Mouse (Mus musculus) E14TG2a.4 (cell line): ENCODE results near the gene Gm6763.
"Not testable (repeated sequence)": the region's sequence is repeated elsewhere in the genome, so short reads cannot be mapped to it uniquely, and the experiment has no call there.

Source experiments
- H3K27me3 ChIP-seq: 2 replicates; pipeline ENCODE4 v1.6.1; 2014; ENCODE audit warnings: low read length, control low read depth; ENCODE audit not compliant: insufficient read depth
- H3K36me3 ChIP-seq: 2 replicates; pipeline ENCODE4 v1.6.1; 2014; ENCODE audit warnings: low read length, control low read depth; ENCODE audit not compliant: insufficient read depth
- H3K4me1 ChIP-seq: replicated peaks from 2 replicates; pipeline ENCODE4 v1.6.1; 2014; ENCODE audit warnings: low read depth, low read length, control low read depth
- H3K4me3 ChIP-seq: replicated peaks from 2 replicates; pipeline ENCODE4 v1.5.1; 2014; ENCODE audit warnings: mild to moderate bottlenecking, low read length
- H3K9me3 ChIP-seq: 2 replicates; pipeline ENCODE4 v1.6.1; 2014; ENCODE audit warnings: low read length, control low read depth
- CTCF ChIP-seq: conservative IDR thresholded peaks from 2 replicates; pipeline ENCODE4 v1.5.1; 2014; ENCODE audit warnings: low read length
- NANOG ChIP-seq: IDR thresholded peaks from 2 replicates; pipeline ENCODE4 v1.6.1; 2014; ENCODE audit warnings: borderline replicate concordance, low read length, mixed read lengths
- POU5F1 ChIP-seq: IDR thresholded peaks from 2 replicates; pipeline ENCODE4 v1.6.1; 2014; ENCODE audit warnings: low read length, borderline replicate concordance

The Gm6763 gene

DNA sequence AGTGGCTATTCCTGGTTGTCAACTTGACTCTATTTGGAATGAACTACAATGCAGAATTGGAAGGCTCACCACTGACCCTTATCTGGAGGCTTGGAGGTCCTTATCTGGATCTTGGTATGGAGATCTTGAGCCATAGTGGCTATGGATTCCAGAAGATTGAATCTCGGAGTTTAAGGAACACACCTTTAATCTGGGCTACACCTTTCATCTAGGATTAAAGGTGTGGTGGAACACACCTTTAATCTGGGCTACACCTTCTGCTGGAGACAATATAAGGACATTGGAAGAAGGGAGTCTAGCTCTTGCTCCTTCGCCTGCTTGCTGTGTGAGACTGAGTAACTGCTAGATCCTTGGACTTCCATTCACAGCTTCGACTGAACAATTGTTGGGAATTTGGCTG lies at the start of gene Gm6763:
TSS of gene Gm6763 (plus strand) at position 301 of the 400 bp plus-strand sequence.
- not testable (repeated sequence) for H3K27me3 ChIP-seq, H3K4me3 ChIP-seq, H3K9me3 ChIP-seq, H3K36me3 ChIP-seq, H3K4me1 ChIP-seq

DNA sequence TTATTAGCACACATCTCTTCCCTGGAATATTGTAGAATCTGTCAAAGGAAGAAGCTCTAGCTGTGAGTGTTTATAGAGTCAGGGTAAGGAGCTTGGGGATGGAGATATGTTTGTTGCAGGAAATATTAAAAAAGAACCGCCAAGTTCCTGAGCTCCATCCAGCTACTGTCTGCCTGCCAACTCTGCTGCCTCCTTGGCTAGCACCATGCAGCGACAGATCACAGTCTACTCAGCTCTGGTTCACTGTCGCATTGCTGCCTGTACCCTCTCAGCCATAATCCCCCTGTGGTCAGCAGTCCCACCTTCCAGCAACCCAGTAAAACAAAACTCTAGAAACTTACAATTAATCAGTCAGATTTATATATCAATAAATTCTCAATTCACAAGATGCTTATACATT lies 41.3 kb upstream of the Gm6763 start:
- H3K4me1 ChIP-seq: no peaks in the 10 kb centered on the region
- no peak for TF ChIP-seq POU5F1
- no peaks in the 10 kb centered on the region for H3K36me3 ChIP-seq
- H3K27me3 ChIP-seq: no peaks in the 10 kb centered on the region
- H3K4me3 ChIP-seq: no peak overlapping the region
- no peaks in the 10 kb centered on the region for H3K9me3 ChIP-seq

DNA sequence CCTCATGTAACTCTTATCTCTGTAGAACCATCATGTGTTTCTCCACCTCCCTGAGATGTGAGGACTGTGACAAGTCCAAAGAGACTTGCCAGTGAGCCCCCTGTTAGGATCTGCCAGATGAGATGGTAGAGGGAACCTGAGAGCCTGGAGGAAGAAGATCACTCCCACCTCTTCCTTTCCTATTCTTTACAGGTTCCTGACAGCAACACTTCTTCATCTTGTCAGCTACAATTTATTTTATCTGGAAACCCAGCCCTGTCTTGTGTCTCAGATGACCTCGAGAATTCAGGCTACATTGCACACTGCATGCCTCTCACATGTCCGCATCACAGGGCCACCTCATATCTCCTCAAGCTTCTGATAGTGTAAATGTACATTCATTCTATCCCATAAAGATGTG lies 33.0 kb upstream of the Gm6763 start:
- Histone ChIP-seq H3K27me3 (no peaks in the 10 kb centered on the region), H3K36me3 (no peaks in the 10 kb centered on the region), H3K4me3 (no peak overlapping the region), H3K9me3 (no peaks in the 10 kb centered on the region), H3K4me1 (no peaks in the 10 kb centered on the region)
- TF ChIP-seq CTCF: no peak
- no peak for TF ChIP-seq NANOG
- TF ChIP-seq POU5F1: no peak

DNA sequence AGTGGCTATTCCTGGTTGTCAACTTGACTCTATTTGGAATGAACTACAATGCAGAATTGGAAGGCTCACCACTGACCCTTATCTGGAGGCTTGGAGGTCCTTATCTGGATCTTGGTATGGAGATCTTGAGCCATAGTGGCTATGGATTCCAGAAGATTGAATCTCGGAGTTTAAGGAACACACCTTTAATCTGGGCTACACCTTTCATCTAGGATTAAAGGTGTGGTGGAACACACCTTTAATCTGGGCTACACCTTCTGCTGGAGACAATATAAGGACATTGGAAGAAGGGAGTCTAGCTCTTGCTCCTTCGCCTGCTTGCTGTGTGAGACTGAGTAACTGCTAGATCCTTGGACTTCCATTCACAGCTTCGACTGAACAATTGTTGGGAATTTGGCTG lies 8.6 kb upstream of the Gm6763 start, which contains the start of gene Gm21293:
TSS of gene Gm21293 (plus strand) at position 301 of the 400 bp plus-strand sequence.
- not testable (repeated sequence) for H3K36me3 ChIP-seq, H3K4me3 ChIP-seq, H3K9me3 ChIP-seq, H3K4me1 ChIP-seq, H3K27me3 ChIP-seq

DNA sequence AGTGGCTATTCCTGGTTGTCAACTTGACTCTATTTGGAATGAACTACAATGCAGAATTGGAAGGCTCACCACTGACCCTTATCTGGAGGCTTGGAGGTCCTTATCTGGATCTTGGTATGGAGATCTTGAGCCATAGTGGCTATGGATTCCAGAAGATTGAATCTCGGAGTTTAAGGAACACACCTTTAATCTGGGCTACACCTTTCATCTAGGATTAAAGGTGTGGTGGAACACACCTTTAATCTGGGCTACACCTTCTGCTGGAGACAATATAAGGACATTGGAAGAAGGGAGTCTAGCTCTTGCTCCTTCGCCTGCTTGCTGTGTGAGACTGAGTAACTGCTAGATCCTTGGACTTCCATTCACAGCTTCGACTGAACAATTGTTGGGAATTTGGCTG lies 8.4 kb downstream of the Gm6763 start, which contains the start of gene Gm8764:
TSS of gene Gm8764 (plus strand) at position 301 of the 400 bp plus-strand sequence.
- H3K4me1 ChIP-seq, H3K27me3 ChIP-seq, H3K36me3 ChIP-seq, H3K9me3 ChIP-seq, H3K4me3 ChIP-seq: not testable (repeated sequence)

DNA sequence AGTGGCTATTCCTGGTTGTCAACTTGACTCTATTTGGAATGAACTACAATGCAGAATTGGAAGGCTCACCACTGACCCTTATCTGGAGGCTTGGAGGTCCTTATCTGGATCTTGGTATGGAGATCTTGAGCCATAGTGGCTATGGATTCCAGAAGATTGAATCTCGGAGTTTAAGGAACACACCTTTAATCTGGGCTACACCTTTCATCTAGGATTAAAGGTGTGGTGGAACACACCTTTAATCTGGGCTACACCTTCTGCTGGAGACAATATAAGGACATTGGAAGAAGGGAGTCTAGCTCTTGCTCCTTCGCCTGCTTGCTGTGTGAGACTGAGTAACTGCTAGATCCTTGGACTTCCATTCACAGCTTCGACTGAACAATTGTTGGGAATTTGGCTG lies 16.9 kb downstream of the Gm6763 start, which contains the start of gene Gm21304:
TSS of gene Gm21304 (plus strand) at position 301 of the 400 bp plus-strand sequence.
- not testable (repeated sequence) for H3K4me1 ChIP-seq, H3K4me3 ChIP-seq, H3K36me3 ChIP-seq, H3K9me3 ChIP-seq, H3K27me3 ChIP-seq

DNA sequence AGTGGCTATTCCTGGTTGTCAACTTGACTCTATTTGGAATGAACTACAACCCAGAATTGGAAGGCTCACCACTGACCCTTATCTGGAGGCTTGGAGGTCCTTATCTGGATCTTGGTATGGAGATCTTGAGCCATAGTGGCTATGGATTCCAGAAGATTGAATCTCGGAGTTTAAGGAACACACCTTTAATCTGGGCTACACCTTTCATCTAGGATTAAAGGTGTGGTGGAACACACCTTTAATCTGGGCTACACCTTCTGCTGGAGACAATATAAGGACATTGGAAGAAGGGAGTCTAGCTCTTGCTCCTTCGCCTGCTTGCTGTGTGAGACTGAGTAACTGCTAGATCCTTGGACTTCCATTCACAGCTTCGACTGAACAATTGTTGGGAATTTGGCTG lies 25.4 kb downstream of the Gm6763 start, which contains the start of gene Gm21312:
TSS of gene Gm21312 (plus strand) at position 301 of the 400 bp plus-strand sequence.
- not testable (repeated sequence) for H3K27me3 ChIP-seq, H3K4me1 ChIP-seq, H3K9me3 ChIP-seq, H3K4me3 ChIP-seq, H3K36me3 ChIP-seq

DNA sequence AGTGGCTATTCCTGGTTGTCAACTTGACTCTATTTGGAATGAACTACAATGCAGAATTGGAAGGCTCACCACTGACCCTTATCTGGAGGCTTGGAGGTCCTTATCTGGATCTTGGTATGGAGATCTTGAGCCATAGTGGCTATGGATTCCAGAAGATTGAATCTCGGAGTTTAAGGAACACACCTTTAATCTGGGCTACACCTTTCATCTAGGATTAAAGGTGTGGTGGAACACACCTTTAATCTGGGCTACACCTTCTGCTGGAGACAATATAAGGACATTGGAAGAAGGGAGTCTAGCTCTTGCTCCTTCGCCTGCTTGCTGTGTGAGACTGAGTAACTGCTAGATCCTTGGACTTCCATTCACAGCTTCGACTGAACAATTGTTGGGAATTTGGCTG lies 33.9 kb downstream of the Gm6763 start, which contains the start of gene Gm20765:
TSS of gene Gm20765 (plus strand) at position 301 of the 400 bp plus-strand sequence.
- not testable (repeated sequence) for H3K4me3 ChIP-seq, H3K36me3 ChIP-seq, H3K27me3 ChIP-seq, H3K9me3 ChIP-seq, H3K4me1 ChIP-seq

DNA sequence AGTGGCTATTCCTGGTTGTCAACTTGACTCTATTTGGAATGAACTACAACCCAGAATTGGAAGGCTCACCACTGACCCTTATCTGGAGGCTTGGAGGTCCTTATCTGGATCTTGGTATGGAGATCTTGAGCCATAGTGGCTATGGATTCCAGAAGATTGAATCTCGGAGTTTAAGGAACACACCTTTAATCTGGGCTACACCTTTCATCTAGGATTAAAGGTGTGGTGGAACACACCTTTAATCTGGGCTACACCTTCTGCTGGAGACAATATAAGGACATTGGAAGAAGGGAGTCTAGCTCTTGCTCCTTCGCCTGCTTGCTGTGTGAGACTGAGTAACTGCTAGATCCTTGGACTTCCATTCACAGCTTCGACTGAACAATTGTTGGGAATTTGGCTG lies 42.4 kb downstream of the Gm6763 start, which contains the start of gene Gm4340:
TSS of gene Gm4340 (plus strand) at position 301 of the 400 bp plus-strand sequence.
- not testable (repeated sequence) for H3K36me3 ChIP-seq, H3K4me3 ChIP-seq, H3K9me3 ChIP-seq, H3K27me3 ChIP-seq, H3K4me1 ChIP-seq
